Mouse (Mus musculus) lung, postnatal 10 days (tissue): ENCODE measurements around the gene Dhx36.

Source experiments
- DNase-seq: peaks from one replicate; pipeline ENCODE4 v3.0.0; 2021

Dhx36 gene

DNA sequence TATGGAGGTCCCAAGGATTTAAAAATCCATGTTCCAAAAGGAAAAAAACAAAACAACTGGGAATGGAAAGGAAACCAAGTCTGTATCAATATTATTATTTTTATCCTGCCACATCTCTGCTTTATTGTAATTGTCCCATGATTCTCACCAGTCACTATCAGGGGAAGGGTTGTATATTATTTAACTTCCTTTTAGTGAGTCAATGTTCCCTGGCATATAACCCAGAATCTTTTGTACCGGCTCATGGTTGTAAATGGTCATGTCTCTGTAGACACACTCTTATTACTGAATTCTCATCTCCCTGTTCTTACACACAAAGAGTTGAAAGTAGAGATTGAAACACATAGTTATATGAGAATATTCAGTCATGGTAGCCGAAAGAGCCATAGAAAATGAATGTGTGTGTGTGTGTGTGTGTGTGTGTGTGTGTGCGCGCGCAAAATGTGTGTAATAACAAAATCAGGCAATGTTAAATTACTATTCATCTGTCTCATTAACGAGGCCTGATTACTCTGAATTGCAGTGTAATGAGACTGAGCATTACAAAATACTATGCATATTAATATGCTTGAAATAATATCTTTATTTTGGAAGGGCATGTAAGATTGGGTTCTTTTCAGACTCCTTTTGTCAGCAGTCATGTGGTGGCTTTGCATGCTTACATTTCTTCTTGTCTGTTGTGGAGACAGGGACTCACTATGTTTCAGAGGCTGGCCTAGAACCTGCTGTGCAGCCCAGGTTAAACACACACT, 88.2 kb downstream of the Dhx36 start:
- no peak for DNase-seq
